In the genomic region with DNA sequence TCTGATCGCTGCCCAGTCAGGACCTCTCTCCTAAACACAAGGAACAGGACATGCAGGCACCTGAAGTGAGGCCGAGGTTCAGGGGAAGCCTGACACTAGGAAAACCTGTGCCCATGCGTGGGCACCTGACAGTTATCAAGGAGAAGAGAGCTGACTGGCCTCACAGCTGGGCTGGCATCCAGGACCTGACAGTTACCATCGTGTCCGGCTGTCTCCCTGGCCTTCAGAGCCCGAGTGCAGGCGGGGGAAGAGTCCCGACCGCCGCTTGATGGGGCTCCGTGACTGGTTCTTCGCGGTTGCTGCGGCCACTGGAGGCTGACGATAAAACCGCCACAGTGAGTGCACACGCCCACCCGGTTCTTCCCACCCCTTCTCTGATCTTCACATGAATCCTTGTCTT, we compare ENCODE assay signal across 35 mouse cellular contexts. TPM values are rescaled to one million over a fixed set of nuclear protein-coding genes. Genes with fewer than 3 reads are reported as not detected.
DNase-seq lines count a peak whose midpoint lies in the region; ATAC-seq lines count a peak whose summit lies in the region.
"Had no signal": no experiment of that assay in that cellular context is flagged by ENCODE, and none has a peak within 500 bp of the region (broad histone marks: within the 10 kb centered on the region; RNA-seq: fewer than 3 reads in every experiment).

No protein-coding gene starts in this region.

- no peak overlapping the region for H3K4me2 ChIP-seq in midbrain, embryonic 16.5 days (ENCODE audit: low read length)
- H3K4me2 ChIP-seq: embryonic facial prominence, embryonic 13.5 days; forebrain, embryonic 12.5 days; forebrain, embryonic 15.5 days; heart, embryonic 12.5 days; hindbrain, embryonic 12.5 days; hindbrain, embryonic 15.5 days had no signal

- H3K9me3 ChIP-seq in heart, embryonic 10.5 days, result no peaks in the 10 kb centered on the region
- H3K9me3 ChIP-seq in midbrain, embryonic 16.5 days (replicated peaks; ENCODE audit: control insufficient read depth, low read length, poor library complexity, severe bottlenecking), result no peaks in the 10 kb centered on the region
- H3K9me3 ChIP-seq: embryonic facial prominence, embryonic 10.5 days; embryonic facial prominence, embryonic 13.5 days; forebrain, embryonic 12.5 days; forebrain, embryonic 15.5 days; G1E; heart, embryonic 12.5 days; hindbrain, embryonic 12.5 days; hindbrain, embryonic 15.5 days had no signal

- no peak overlapping the region for H3K4me3 ChIP-seq in heart, embryonic 10.5 days
- no peak overlapping the region for H3K4me3 ChIP-seq in midbrain, embryonic 16.5 days (ENCODE audit: low read depth, low read length)
- H3K4me3 ChIP-seq: embryonic facial prominence, embryonic 10.5 days; embryonic facial prominence, embryonic 13.5 days; erythroblast, embryonic 14.5 days; forebrain, embryonic 12.5 days; forebrain, embryonic 15.5 days; heart, embryonic 12.5 days; hindbrain, embryonic 12.5 days; hindbrain, embryonic 15.5 days had no signal

- no peak overlapping the region for H3K27ac ChIP-seq in heart, embryonic 10.5 days
- H3K27ac ChIP-seq in midbrain, embryonic 16.5 days (ENCODE audit: low read length), result no peak overlapping the region
- H3K27ac ChIP-seq: embryonic facial prominence, embryonic 10.5 days; embryonic facial prominence, embryonic 13.5 days; forebrain, embryonic 12.5 days; forebrain, embryonic 15.5 days; hindbrain, embryonic 12.5 days; hindbrain, embryonic 15.5 days had no signal

- DNase-seq in heart, adult 11 months, result peak; percentile 89
- DNase-seq in heart, embryonic 10.5 days (ENCODE audit: low spot score), result no peak
- peak; percentile 57 for DNase-seq in testis, postnatal 10 days (ENCODE audit: low spot score)
- no peak for DNase-seq in testis, postnatal 14 days (ENCODE audit: low spot score)
- DNase-seq in adrenal gland, postnatal 14 days, result peak; percentile 76
- no peak for DNase-seq in layer of hippocampus, postnatal 25 days (ENCODE audit: extremely low spot score in 1 of 2, low spot score in 1 of 2)
- DNase-seq: B cell, adult 2 months; cerebellum, adult 11-12 months; cerebellum, adult 8-10 months; cerebellum, postnatal 10 days; cerebellum, postnatal 36 days; embryo, embryonic 11 days; gastrocnemius, postnatal 36 days had no signal

- WGBS in heart, embryonic 10.5 days, result 80% methylated on average over 18 of the region's 18 CpGs
- 83% methylated on average over 18 of the region's 18 CpGs for WGBS in midbrain, embryonic 16.5 days

- 0 out of 2 replicates have a peak, but pooled peaks cover 4% of the 10 kb centered on the region for H3K27me3 ChIP-seq in heart, embryonic 10.5 days (ENCODE audit: insufficient read depth, poor library complexity, severe bottlenecking)
- no peaks in the 10 kb centered on the region for H3K27me3 ChIP-seq in midbrain, embryonic 16.5 days (ENCODE audit: control insufficient read depth, insufficient read depth, low read depth, low read length)
- H3K27me3 ChIP-seq: CH12.LX; embryonic facial prominence, embryonic 13.5 days; forebrain, embryonic 12.5 days; forebrain, embryonic 15.5 days; heart, embryonic 12.5 days; hindbrain, embryonic 12.5 days; hindbrain, embryonic 15.5 days; Patski had no signal

- ATAC-seq in midbrain, embryonic 16.5 days, result no peak
- ATAC-seq: forebrain, embryonic 15.5 days; Patski had no signal

- H3K9ac ChIP-seq in midbrain, embryonic 16.5 days (ENCODE audit: low read depth, low read length), result no peak overlapping the region
- H3K9ac ChIP-seq: embryonic facial prominence, embryonic 13.5 days; forebrain, embryonic 12.5 days; forebrain, embryonic 15.5 days; heart, embryonic 12.5 days; hindbrain, embryonic 12.5 days; hindbrain, embryonic 15.5 days had no signal

- peaks cover 14% of the 10 kb centered on the region for H3K36me3 ChIP-seq in heart, embryonic 10.5 days
- H3K36me3 ChIP-seq in midbrain, embryonic 16.5 days (ENCODE audit: control insufficient read depth, insufficient read depth, low read length), result peaks cover 5% of the 10 kb centered on the region; the same call in 1 of the 2 replicates
- H3K36me3 ChIP-seq: embryonic facial prominence, embryonic 10.5 days; embryonic facial prominence, embryonic 13.5 days; forebrain, embryonic 12.5 days; forebrain, embryonic 15.5 days had no signal

- peaks cover 13% of the 10 kb centered on the region; the same call in 1 of the 2 replicates for H3K4me1 ChIP-seq in heart, embryonic 10.5 days
- H3K4me1 ChIP-seq in midbrain, embryonic 16.5 days (ENCODE audit: control insufficient read depth, insufficient read depth, low read length), result peaks cover 6% of the 10 kb centered on the region; the same call in 1 of the 2 replicates
- H3K4me1 ChIP-seq: embryonic facial prominence, embryonic 13.5 days had no signal

RNA-seq across cellular contexts. Expression of gene Olfr412, which starts 33.7 kb away (rescaled TPM):
- not detected in 2 replicates for polyA plus RNA-seq in heart, embryonic 10.5 days (2016; fragmentation: Nextera tagmentation; extraction: Ambion mirVana)
- not detected in 2 replicates for total RNA-seq in adrenal gland, postnatal 14 days (2021)
- not detected for total RNA-seq in layer of hippocampus, postnatal 25 days (2021)
- polyA plus RNA-seq in midbrain, embryonic 16.5 days (2015; fragmentation: Nextera tagmentation; extraction: Ambion mirVana), result not detected in 2 replicates
- total RNA-seq: CH12.LX; gastrocnemius, adult 8-10 months; gastrocnemius, postnatal 36 days; granulocyte monocyte progenitor cell, adult 5-6 weeks; heart, adult 8-10 months; heart, postnatal 25 days; hematopoietic stem cell, adult 5-6 weeks had no signal
- polyA plus RNA-seq: brain, embryonic 14.5 days; cortical plate, adult 2 months; embryonic facial prominence, embryonic 10.5 days; embryonic facial prominence, embryonic 13.5 days; erythroblast, embryonic 14.5 days; forebrain, embryonic 12.5 days; forebrain, embryonic 15.5 days; G1E; heart, embryonic 12.5 days; heart, embryonic 16.5 days; hindbrain, embryonic 12.5 days; hindbrain, embryonic 15.5 days; intestine, embryonic 14.5 days; intestine, postnatal 0 days; Patski had no signal

RNA-seq across cellular contexts. Expression of gene Olfr411, which starts 43.1 kb away (rescaled TPM):
- polyA plus RNA-seq in heart, embryonic 10.5 days (2016; fragmentation: Nextera tagmentation; extraction: Ambion mirVana), result not detected in 2 replicates
- total RNA-seq in adrenal gland, postnatal 14 days (2021), result not detected in 2 replicates
- not detected for total RNA-seq in layer of hippocampus, postnatal 25 days (2021)
- not detected in 2 replicates for polyA plus RNA-seq in midbrain, embryonic 16.5 days (2015; fragmentation: Nextera tagmentation; extraction: Ambion mirVana)
- total RNA-seq: CH12.LX; gastrocnemius, adult 8-10 months; gastrocnemius, postnatal 36 days; granulocyte monocyte progenitor cell, adult 5-6 weeks; heart, adult 8-10 months; heart, postnatal 25 days; hematopoietic stem cell, adult 5-6 weeks had no signal
- polyA plus RNA-seq: brain, embryonic 14.5 days; cortical plate, adult 2 months; embryonic facial prominence, embryonic 10.5 days; embryonic facial prominence, embryonic 13.5 days; erythroblast, embryonic 14.5 days; forebrain, embryonic 12.5 days; forebrain, embryonic 15.5 days; G1E; heart, embryonic 12.5 days; heart, embryonic 16.5 days; hindbrain, embryonic 12.5 days; hindbrain, embryonic 15.5 days; intestine, embryonic 14.5 days; intestine, postnatal 0 days; Patski had no signal

RNA-seq across cellular contexts. Expression of gene Olfr410, which starts 57.8 kb away (rescaled TPM):
- polyA plus RNA-seq in heart, embryonic 10.5 days (2016; fragmentation: Nextera tagmentation; extraction: Ambion mirVana), result not detected in 2 replicates
- not detected in 2 replicates for total RNA-seq in adrenal gland, postnatal 14 days (2021)
- not detected for total RNA-seq in layer of hippocampus, postnatal 25 days (2021)
- polyA plus RNA-seq in midbrain, embryonic 16.5 days (2015; fragmentation: Nextera tagmentation; extraction: Ambion mirVana), result not detected in 2 replicates
- total RNA-seq: CH12.LX; gastrocnemius, adult 8-10 months; gastrocnemius, postnatal 36 days; granulocyte monocyte progenitor cell, adult 5-6 weeks; heart, adult 8-10 months; heart, postnatal 25 days; hematopoietic stem cell, adult 5-6 weeks had no signal
- polyA plus RNA-seq: brain, embryonic 14.5 days; cortical plate, adult 2 months; embryonic facial prominence, embryonic 10.5 days; embryonic facial prominence, embryonic 13.5 days; erythroblast, embryonic 14.5 days; forebrain, embryonic 12.5 days; forebrain, embryonic 15.5 days; G1E; heart, embryonic 12.5 days; heart, embryonic 16.5 days; hindbrain, embryonic 12.5 days; hindbrain, embryonic 15.5 days; intestine, embryonic 14.5 days; intestine, postnatal 0 days; Patski had no signal

Comparison
In these comparisons a context has a peak if more than half of its experiments do, and no peak if none do; other contexts are left out.
1. DNase-seq: peak in heart, adult 11 months (single experiment), testis, postnatal 10 days (single experiment) and adrenal gland, postnatal 14 days (single experiment); none in heart, embryonic 10.5 days (single experiment), testis, postnatal 14 days (single experiment) and layer of hippocampus, postnatal 25 days (0 of 2).